Mouse (Mus musculus): ENCODE measurements around the gene Mt1. TPM values are rescaled to one million over a fixed set of nuclear protein-coding genes. Genes with fewer than 3 reads are reported as not detected.

Mt1 gene
- polyA plus RNA-seq, 1 experiment from 2014 or later: 86.0 TPM

- H3K4me2 ChIP-seq (ENCODE audit: low read length): peak overlapping the region; percentile 71
- 56% methylated on average over 6 of the region's 6 CpGs for WGBS
- H3K27ac ChIP-seq (ENCODE audit: low read length): no peak overlapping the region
- 0 out of 2 replicates have a peak overlapping the region, but pooled peaks have one; percentile 53 for H3K9ac ChIP-seq (ENCODE audit: low read depth, low read length)
- H3K9me3 ChIP-seq (replicated peaks; ENCODE audit: control insufficient read depth, low read length, poor library complexity, severe bottlenecking): no peaks in the 10 kb centered on the region
- H3K4me3 ChIP-seq (ENCODE audit: low read depth, low read length): peak overlapping the region; percentile 68
- no peaks in the 10 kb centered on the region for H3K36me3 ChIP-seq (ENCODE audit: control insufficient read depth, insufficient read depth, low read length)
- H3K27me3 ChIP-seq (ENCODE audit: control insufficient read depth, insufficient read depth, low read depth, low read length): no peaks in the 10 kb centered on the region
- ATAC-seq: no peak
- H3K4me1 ChIP-seq (ENCODE audit: control insufficient read depth, insufficient read depth, low read length): peaks cover 20% of the 10 kb centered on the region
Observed at GRCm38 (mm10) chr8:94213819-94214218, 34.9 kb downstream of the Mt1 start.

DNA sequence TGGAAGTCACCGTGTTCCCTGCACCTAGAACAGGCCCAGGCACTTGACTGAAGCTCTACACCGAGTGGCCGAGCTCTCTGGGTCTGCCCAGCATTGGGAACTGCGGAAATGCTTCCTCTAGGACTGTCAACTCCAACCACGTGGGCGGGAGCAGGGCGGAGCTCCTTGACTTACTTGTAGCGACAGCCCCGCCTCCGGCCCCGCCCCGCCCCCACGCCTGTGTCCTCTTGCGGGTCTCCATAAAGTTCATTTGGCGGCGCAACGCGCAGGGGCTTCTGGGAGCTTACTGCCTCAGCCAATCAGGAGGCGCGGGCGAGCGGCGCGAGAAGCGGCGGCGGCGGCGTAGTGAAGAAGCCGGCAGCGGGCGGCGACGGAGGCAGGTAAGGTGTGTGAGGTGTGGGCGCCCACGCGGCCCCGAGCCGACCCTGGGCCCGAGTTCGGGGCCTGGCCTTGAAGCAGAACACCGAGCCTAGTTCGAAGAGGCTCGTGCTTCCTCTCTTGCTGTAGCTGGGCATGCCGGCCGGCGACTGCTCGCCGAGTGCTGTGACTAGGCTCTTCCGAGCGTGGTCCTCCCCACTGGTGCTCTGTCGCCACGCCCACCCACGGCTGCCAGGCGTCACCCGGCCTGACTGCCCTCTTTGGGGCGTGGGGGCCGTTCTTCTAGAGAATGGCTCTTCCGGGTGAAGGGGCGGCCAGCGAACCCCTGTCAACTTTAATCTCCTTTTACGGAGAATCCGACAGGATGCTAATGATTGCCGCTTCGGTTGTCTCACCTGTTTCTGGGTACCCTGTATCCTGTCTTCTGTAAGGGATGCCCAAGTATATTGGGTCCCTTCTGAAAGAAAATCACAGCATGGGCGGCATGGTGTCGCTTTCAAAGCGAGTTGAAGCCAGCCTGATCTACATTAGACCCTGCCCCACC, 35.6 kb downstream of the Mt1 start, which contains the start of gene Nup93:
Gene Nup93 (plus strand): TSS at position 313 of the 922 bp plus-strand sequence.
- peak; percentile 95 for ATAC-seq
- Histone ChIP-seq H3K9ac (ENCODE audit: low read depth, low read length) (peak within 1 kb of the TSS; percentile 81), H3K4me2 (ENCODE audit: low read length) (peak within 1 kb of the TSS; percentile 71), H3K36me3 (ENCODE audit: control insufficient read depth, insufficient read depth, low read length) (no peaks in the 10 kb centered on the region), H3K9me3 (replicated peaks; ENCODE audit: control insufficient read depth, low read length, poor library complexity, severe bottlenecking) (no peaks in the 10 kb centered on the region), H3K27ac (ENCODE audit: low read length) (peak within 1 kb of the TSS; percentile 76), H3K4me3 (ENCODE audit: low read depth, low read length) (peak within 1 kb of the TSS; percentile 68), H3K27me3 (ENCODE audit: control insufficient read depth, insufficient read depth, low read depth, low read length) (no peaks in the 10 kb centered on the region), H3K4me1 (ENCODE audit: control insufficient read depth, insufficient read depth, low read length) (peaks cover 20% of the 10 kb centered on the region)
- under 1% methylated on average over 64 of the region's 68 CpGs for WGBS

GRCm38 (mm10) chr8:94227381-94227939, 48.6 kb downstream of the Mt1 start:
- H3K27ac ChIP-seq (ENCODE audit: low read length): no peak overlapping the region
- no peak overlapping the region for H3K4me3 ChIP-seq (ENCODE audit: low read depth, low read length)
- H3K36me3 ChIP-seq (ENCODE audit: control insufficient read depth, insufficient read depth, low read length): peaks cover 6% of the 10 kb centered on the region
- ATAC-seq: no peak
- H3K4me1 ChIP-seq (ENCODE audit: control insufficient read depth, insufficient read depth, low read length): no peaks in the 10 kb centered on the region
- H3K9ac ChIP-seq (ENCODE audit: low read depth, low read length): no peak overlapping the region
- no peak overlapping the region for H3K4me2 ChIP-seq (ENCODE audit: low read length)
- WGBS: 94% methylated on average over 7 of the region's 7 CpGs
- H3K9me3 ChIP-seq (replicated peaks; ENCODE audit: control insufficient read depth, low read length, poor library complexity, severe bottlenecking): no peaks in the 10 kb centered on the region
- no peaks in the 10 kb centered on the region for H3K27me3 ChIP-seq (ENCODE audit: control insufficient read depth, insufficient read depth, low read depth, low read length)

Other genes starting within 250 kb of the Mt1 start
- 61.2 and 67.5 TPM in 2 replicates for gene Amfr, start 166.2 kb upstream of the Mt1 start, polyA plus RNA-seq (2015; fragmentation: Nextera tagmentation; extraction: Ambion mirVana)
- 84.7 and 85.7 TPM in 2 replicates for gene Nudt21, start 142.1 kb upstream of the Mt1 start, polyA plus RNA-seq (2015; fragmentation: Nextera tagmentation; extraction: Ambion mirVana)
- gene Ogfod1, start 141.9 kb upstream of the Mt1 start, polyA plus RNA-seq (2015; fragmentation: Nextera tagmentation; extraction: Ambion mirVana): 18.0 and 18.3 TPM in 2 replicates
- 22.0 and 22.9 TPM in 2 replicates for gene Bbs2, start 80.2 kb upstream of the Mt1 start, polyA plus RNA-seq (2015; fragmentation: Nextera tagmentation; extraction: Ambion mirVana)
- not detected in 2 replicates for gene Mt4, start 41.9 kb upstream of the Mt1 start, polyA plus RNA-seq (2015; fragmentation: Nextera tagmentation; extraction: Ambion mirVana)
- 141 and 227 TPM in 2 replicates for gene Mt3, start 26.5 kb upstream of the Mt1 start, polyA plus RNA-seq (2015; fragmentation: Nextera tagmentation; extraction: Ambion mirVana)
- 11.5 and 17.9 TPM in 2 replicates for gene Mt2, start 6.4 kb upstream of the Mt1 start, polyA plus RNA-seq (2015; fragmentation: Nextera tagmentation; extraction: Ambion mirVana)
- gene Nup93, start 35.5 kb downstream of the Mt1 start, polyA plus RNA-seq (2015; fragmentation: Nextera tagmentation; extraction: Ambion mirVana): 58.6 and 59.1 TPM in 2 replicates
- 0.09 TPM in 1 of 2 replicates, not detected in the other for gene Slc12a3, start 150.1 kb downstream of the Mt1 start, polyA plus RNA-seq (2015; fragmentation: Nextera tagmentation; extraction: Ambion mirVana)
- 72.3 and 82.7 TPM in 2 replicates for gene Herpud1, start 207.4 kb downstream of the Mt1 start, polyA plus RNA-seq (2015; fragmentation: Nextera tagmentation; extraction: Ambion mirVana)

All from midbrain, embryonic 16.5 days (tissue).